Mouse (Mus musculus) T-helper 1 cell (primary cell): ENCODE results near the gene Cox7c.
"Not testable (repeated sequence)": the region's sequence is repeated elsewhere in the genome, so short reads cannot be mapped to it uniquely, and the experiment has no call there.

Source experiments
- in situ Hi-C: fragments of 300-600 bp; cut with MboI, MseI; formaldehyde crosslinking; loops from one replicate; pipeline ENCODE4 v1.15.1; 2025; ENCODE audit warnings: high pct_unique_total_duplicates

Gene Cox7c

DNA sequence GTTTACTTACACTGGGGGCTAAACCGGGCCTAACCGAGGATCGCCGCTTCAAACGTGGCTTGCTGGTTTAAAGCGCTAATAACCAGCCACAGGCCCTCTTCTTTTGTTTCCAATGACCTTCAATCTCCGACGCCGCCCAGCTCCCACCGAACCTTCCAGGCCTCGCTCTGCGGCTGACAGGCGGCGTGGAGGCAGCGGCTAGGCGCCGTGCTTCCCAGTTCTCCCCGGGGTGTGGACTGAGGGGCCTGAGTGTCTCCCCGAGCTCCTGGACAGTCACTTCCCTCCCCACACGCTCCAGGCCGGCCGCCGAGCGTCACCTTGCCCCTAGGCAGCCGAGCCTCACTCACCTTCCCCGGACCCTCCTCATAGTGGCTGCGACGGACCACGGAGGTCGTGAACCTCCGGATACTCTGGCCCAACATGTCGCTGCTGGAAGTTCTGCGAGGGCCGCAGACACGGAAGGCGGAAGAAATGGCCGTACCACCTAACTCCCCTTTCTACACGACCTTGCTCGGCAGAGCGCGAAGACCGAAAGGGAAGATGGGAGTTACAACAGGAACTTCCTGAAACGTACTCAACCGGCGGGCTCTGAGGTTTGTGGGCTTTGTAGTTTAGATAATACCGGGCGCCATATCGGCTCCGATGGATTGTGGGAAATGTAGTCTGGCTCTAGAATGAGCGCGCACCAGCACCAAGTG, at the start of gene Cox7c:
TSS of gene Cox7c (minus strand) at position 651 of the 698 bp plus-strand sequence.
- in situ Hi-C loops = no loop called here

GRCm38 (mm10) chr13:86068011-86068724, 21.5 kb upstream of the Cox7c start:
- in situ Hi-C loops = no loop called here

GRCm38 (mm10) chr13:86067508-86067907, 20.8 kb upstream of the Cox7c start:
- in situ Hi-C loops = no loop called here

DNA sequence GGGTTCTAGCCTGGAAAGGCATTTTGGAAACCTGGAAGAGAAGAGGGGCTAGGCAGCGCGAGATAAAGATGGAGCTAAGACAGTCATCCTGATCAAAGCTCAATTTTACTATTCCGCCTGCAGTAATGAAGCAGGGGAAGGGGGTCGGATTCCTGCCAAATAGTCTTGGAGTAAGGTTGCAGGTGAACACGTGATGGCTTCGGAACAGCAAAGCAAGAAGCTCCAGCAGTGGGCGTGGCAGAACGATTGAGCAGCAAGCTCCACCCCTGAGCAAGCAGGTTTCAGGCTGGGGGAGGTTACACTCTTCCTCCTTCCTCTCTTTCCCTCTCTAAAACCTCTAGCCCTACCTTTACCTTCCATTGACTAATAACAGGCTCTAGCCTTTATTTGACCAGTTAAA, 7.4 kb upstream of the Cox7c start:
- in situ Hi-C loops = not testable (repeated sequence)

DNA sequence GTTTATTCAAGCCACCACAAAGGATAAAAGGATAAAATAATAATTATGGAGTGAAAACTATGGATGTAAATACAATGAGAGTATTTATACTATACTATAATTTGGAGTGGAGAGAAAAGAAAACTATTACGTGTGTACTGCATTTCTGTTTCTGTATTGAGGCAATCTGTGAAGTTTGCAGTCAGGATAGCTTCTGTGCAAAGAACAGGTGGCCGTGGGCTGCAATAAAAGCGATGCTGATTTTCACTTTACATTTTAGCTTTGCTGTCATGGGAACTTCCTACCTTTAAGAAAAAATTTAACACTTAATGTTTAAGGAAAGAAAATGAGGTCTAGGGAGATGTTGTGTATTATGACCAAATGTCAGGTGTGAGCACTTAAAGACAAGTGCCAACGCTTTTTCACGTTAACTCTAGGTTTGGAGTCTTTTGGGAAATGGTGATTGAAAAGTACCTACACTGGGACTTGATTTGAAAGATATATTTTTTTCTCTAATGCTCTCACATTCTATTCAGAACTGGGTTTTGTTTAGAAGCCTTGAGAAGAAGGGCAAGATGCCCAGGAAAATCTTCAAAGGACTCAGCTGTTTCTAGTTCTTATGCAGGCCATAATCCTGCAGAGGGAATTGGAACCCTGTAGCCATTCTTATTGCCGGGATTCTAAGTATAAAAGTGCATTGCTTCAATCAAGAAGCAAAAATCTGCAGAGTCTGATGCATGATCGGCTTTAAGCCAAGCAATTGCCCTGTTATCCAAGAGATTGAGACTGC, 41.6 kb downstream of the Cox7c start:
- in situ Hi-C loops = no loop called here
